Mouse (Mus musculus): ENCODE results near the gene Gramd2.

DNA sequence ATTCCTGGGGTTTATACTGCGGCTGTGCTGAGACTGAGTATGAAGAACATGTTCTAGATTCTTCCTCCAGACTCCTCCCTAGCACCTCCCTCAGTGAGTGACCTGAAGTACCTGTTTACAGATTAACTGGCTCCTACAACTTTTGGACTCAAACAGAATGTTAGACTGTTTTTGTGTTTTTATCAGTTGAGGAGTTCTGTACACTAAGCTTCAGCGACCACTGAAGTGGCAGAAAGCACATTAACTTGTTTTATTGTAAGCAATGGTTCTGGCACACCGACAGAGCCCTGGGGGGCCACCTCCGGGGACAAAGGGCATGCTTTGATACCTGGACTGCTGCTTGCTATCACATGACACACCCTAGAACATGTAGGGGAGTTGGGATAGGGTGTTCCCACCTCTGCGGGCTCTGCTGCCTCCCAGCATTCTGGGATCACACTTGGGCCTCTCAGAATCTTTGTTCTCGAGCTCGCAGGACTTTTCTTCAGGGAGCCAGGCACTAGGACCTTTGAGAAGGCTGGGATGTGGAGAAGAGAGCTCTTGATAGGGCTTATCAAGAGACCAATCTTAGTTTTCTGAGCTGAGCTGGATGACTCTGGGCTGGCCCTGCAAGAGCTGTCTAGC is 36.4 kb downstream of the Gramd2 start:
- TF ChIP-seq CTCF (IDR thresholded peaks at IDR 0.05; ENCODE audit: low read depth, low read length) (no peak), GATA2 (IDR thresholded peaks at IDR 0.05; ENCODE audit: borderline replicate concordance, low read depth, low read length) (no peak)

All from G1E (cell line).